Mouse (Mus musculus) cerebellum, adult 2 months (tissue): Measurements from ENCODE around the gene Apba2.

Source experiments
- CTCF ChIP-seq: fragments of 200-500 bp; IDR thresholded peaks from 2 replicates; pipeline ENCODE4 v1.5.1; 2011; ENCODE audit warnings: low read depth, mild to moderate bottlenecking, control low read depth, low read length, moderate library complexity, borderline replicate concordance; ENCODE audit not compliant: insufficient read depth
- POLR2A ChIP-seq: fragments of 200-500 bp; IDR thresholded peaks from 2 replicates; pipeline ENCODE4 v1.6.1; 2011; ENCODE audit warnings: low read length, control low read depth, borderline replicate concordance; ENCODE audit not compliant: insufficient read depth

DNA sequence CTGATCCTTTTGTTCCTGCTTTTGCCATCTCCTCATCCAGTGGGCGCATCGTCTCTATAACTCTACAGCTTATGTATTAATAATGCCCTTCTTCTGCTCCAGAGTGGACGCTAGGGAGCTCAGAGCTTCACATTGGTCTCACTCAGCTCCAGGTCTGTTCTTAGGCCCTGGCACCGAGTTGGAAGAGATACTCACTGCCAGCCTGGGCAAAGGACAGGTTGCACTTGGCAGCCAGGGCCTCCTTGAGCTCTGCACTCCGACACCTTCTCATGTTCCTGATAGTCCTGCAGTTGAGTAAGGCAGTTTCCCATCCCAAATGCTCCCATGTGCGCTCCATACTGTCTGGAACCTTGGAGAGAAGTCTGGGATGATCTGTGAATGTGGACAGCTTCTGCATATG, 76.7 kb downstream of the Apba2 start:
- TF ChIP-seq POLR2A (no peak), CTCF (no peak)
